Mouse (Mus musculus): ENCODE measurements at regions not wholly inside any gene's neighbourhood (a gene's known extent, or its start where the extent isn't known, plus 50 kb on each side); places are given as distances from the start of the nearest gene placed in this dataset.

DNA sequence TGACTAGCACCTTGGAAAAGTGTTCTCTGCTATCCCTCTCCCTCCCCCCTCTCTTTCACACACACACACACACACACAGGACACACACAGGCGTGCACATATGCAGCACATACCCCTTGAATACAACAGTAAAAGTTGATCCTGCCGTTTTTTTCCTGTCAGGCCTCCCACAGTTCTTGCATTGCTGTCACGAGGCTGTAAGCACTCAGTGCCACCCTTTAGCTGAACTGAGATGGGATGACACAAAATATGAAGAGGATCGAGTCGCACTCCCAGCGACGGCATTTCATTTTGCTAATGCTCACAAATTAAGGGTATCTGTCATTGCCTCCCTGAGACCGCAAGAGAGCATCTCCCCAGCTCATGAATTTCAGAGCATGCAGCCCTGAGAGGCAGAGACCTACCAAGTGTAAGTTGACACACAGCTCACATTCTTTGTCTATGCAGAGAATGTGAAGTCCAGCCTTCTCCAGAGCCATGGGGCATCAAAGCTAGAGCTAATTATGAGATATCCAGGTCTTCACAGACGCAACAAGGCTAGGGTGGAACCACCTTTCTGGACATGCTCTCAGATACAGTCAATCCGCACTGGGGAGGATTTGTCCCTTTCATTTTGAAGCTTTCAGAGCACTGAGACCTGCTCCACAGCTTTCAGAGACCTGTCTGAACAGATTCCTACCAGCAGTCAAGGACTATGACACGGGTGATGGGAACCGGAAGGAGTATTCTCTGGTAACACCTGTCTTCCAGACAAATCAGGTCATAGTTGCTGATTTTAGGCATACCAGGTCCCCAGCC, 152.3 kb downstream of the Cmpk2 start:
- TF ChIP-seq EP300 (IDR thresholded peaks at IDR 0.05; ENCODE audit: low read depth) (no peak), CTCF (IDR thresholded peaks at IDR 0.05; ENCODE audit: low read depth) (no peak)
